Mouse (Mus musculus): ENCODE results near the gene Ptk6. TPM values are rescaled to one million over a fixed set of nuclear protein-coding genes. Genes with fewer than 3 reads are reported as not detected.

The Ptk6 gene
- polyA plus RNA-seq, 1 experiment from 2014 or later, result not detected

- H3K9ac ChIP-seq (replicated peaks), result 0 out of 2 replicates have a peak overlapping the region, but pooled peaks have one; percentile 11
- peaks cover 14% of the 10 kb centered on the region; the same call in 1 of the 2 replicates for H3K36me3 ChIP-seq
- H3K4me1 ChIP-seq, result peaks cover 13% of the 10 kb centered on the region
- ATAC-seq (ENCODE audit: low FRiP score, low read depth), result no peak
- peak overlapping the region; percentile 93; the same call in 1 of the 2 replicates for H3K27ac ChIP-seq (replicated peaks)
- H3K9me3 ChIP-seq, result no peaks in the 10 kb centered on the region
- H3K27me3 ChIP-seq, result peaks cover 8% of the 10 kb centered on the region; the same call in 1 of the 2 replicates
- 68% methylated on average over 2 of the region's 2 CpGs for WGBS
- H3K4me3 ChIP-seq, result peak overlapping the region; percentile 72
- H3K4me2 ChIP-seq (replicated peaks), result peak overlapping the region; percentile 64
Observed at GRCm38 (mm10) chr2:181188681-181189080, 13.9 kb downstream of the Ptk6 start.

GRCm38 (mm10) chr2:181187121-181188000, 15.2 kb downstream of the Ptk6 start, which contains the start of gene Ppdpf:
Gene Ppdpf (plus strand): TSS chr2:181187247.
- no peaks in the 10 kb centered on the region for H3K9me3 ChIP-seq
- peak within 1 kb of the TSS; percentile 64 for H3K4me2 ChIP-seq (replicated peaks)
- H3K4me1 ChIP-seq, result peaks cover 13% of the 10 kb centered on the region
- H3K4me3 ChIP-seq, result peak within 1 kb of the TSS; percentile 72
- H3K27ac ChIP-seq (replicated peaks), result peak within 1 kb of the TSS; percentile 93
- peak within 1 kb of the TSS; percentile 93 for H3K9ac ChIP-seq (replicated peaks)
- peaks cover 14% of the 10 kb centered on the region; the same call in 1 of the 2 replicates for H3K36me3 ChIP-seq
- WGBS, result under 1% methylated on average over 56 of the region's 64 CpGs
- H3K27me3 ChIP-seq, result peaks cover 8% of the 10 kb centered on the region; the same call in 1 of the 2 replicates
- peak; percentile 91 for ATAC-seq (ENCODE audit: low FRiP score, low read depth)

- Histone ChIP-seq H3K4me2 (replicated peaks) (peak overlapping the region; percentile 64), H3K36me3 (peaks cover 14% of the 10 kb centered on the region; the same call in 1 of the 2 replicates), H3K27me3 (peaks cover 8% of the 10 kb centered on the region; the same call in 1 of the 2 replicates), H3K4me1 (peaks cover 13% of the 10 kb centered on the region), H3K27ac (replicated peaks) (peak overlapping the region; percentile 93), H3K4me3 (peak overlapping the region; percentile 72), H3K9me3 (no peaks in the 10 kb centered on the region), H3K9ac (replicated peaks) (peak overlapping the region; percentile 93)
- under 1% methylated on average over 14 of the region's 14 CpGs for WGBS
- peak; percentile 73 for ATAC-seq (ENCODE audit: low FRiP score, low read depth)
Observed at GRCm38 (mm10) chr2:181186635-181187034, 16.0 kb downstream of the Ptk6 start.

GRCm38 (mm10) chr2:181180898-181181297, 21.7 kb downstream of the Ptk6 start:
- Histone ChIP-seq H3K36me3 (no peaks in the 10 kb centered on the region), H3K9ac (replicated peaks) (no peak overlapping the region), H3K4me2 (replicated peaks) (no peak overlapping the region), H3K9me3 (no peaks in the 10 kb centered on the region), H3K27ac (replicated peaks) (no peak overlapping the region), H3K4me1 (no peaks in the 10 kb centered on the region), H3K27me3 (peaks cover 8% of the 10 kb centered on the region; the same call in 1 of the 2 replicates), H3K4me3 (no peak overlapping the region)
- ATAC-seq (ENCODE audit: low FRiP score, low read depth), result no peak
- 79% methylated on average over 6 of the region's 6 CpGs for WGBS

GRCm38 (mm10) chr2:181178471-181178870, 24.1 kb downstream of the Ptk6 start:
- H3K9ac ChIP-seq (replicated peaks), result no peak overlapping the region
- H3K9me3 ChIP-seq, result no peaks in the 10 kb centered on the region
- no peak overlapping the region for H3K4me3 ChIP-seq
- no peaks in the 10 kb centered on the region for H3K36me3 ChIP-seq
- no peak overlapping the region for H3K4me2 ChIP-seq (replicated peaks)
- no peak for ATAC-seq (ENCODE audit: low FRiP score, low read depth)
- no peaks in the 10 kb centered on the region for H3K4me1 ChIP-seq
- 87% methylated on average over 5 of the region's 5 CpGs for WGBS
- no peak overlapping the region for H3K27ac ChIP-seq (replicated peaks)
- no peaks in the 10 kb centered on the region for H3K27me3 ChIP-seq

GRCm38 (mm10) chr2:181178015-181178414, 24.6 kb downstream of the Ptk6 start:
- Histone ChIP-seq H3K27ac (replicated peaks) (no peak overlapping the region), H3K27me3 (no peaks in the 10 kb centered on the region), H3K36me3 (no peaks in the 10 kb centered on the region), H3K9ac (replicated peaks) (no peak overlapping the region), H3K4me3 (no peak overlapping the region), H3K4me2 (replicated peaks) (no peak overlapping the region), H3K4me1 (no peaks in the 10 kb centered on the region), H3K9me3 (no peaks in the 10 kb centered on the region)
- ATAC-seq (ENCODE audit: low FRiP score, low read depth), result no peak
- WGBS, result 79% methylated on average over 3 of the region's 3 CpGs

GRCm38 (mm10) chr2:181174646-181175045, 27.9 kb downstream of the Ptk6 start:
- no peak for ATAC-seq (ENCODE audit: low FRiP score, low read depth)
- no peak overlapping the region for H3K27ac ChIP-seq (replicated peaks)
- H3K4me2 ChIP-seq (replicated peaks), result no peak overlapping the region
- no peaks in the 10 kb centered on the region for H3K4me1 ChIP-seq
- 93% methylated on average over 3 of the region's 3 CpGs for WGBS
- H3K9me3 ChIP-seq, result no peaks in the 10 kb centered on the region
- H3K4me3 ChIP-seq, result no peak overlapping the region
- no peak overlapping the region for H3K9ac ChIP-seq (replicated peaks)
- no peaks in the 10 kb centered on the region for H3K27me3 ChIP-seq
- H3K36me3 ChIP-seq, result no peaks in the 10 kb centered on the region

- Histone ChIP-seq H3K27me3 (no peaks in the 10 kb centered on the region; the same call in 1 of the 2 replicates), H3K4me1 (no peaks in the 10 kb centered on the region), H3K9ac (replicated peaks) (no peak overlapping the region), H3K36me3 (no peaks in the 10 kb centered on the region), H3K4me3 (no peak overlapping the region), H3K4me2 (replicated peaks) (no peak overlapping the region), H3K27ac (replicated peaks) (no peak overlapping the region), H3K9me3 (no peaks in the 10 kb centered on the region)
- 91% methylated on average over 5 of the region's 5 CpGs for WGBS
- ATAC-seq (ENCODE audit: low FRiP score, low read depth), result no peak
Observed at GRCm38 (mm10) chr2:181166469-181166868, 36.1 kb downstream of the Ptk6 start.

- Histone ChIP-seq H3K4me3 (no peak overlapping the region), H3K9me3 (no peaks in the 10 kb centered on the region), H3K9ac (replicated peaks) (no peak overlapping the region), H3K27ac (replicated peaks) (no peak overlapping the region), H3K4me1 (peaks cover 29% of the 10 kb centered on the region), H3K36me3 (no peaks in the 10 kb centered on the region), H3K4me2 (replicated peaks) (no peak overlapping the region), H3K27me3 (peaks cover 24% of the 10 kb centered on the region)
- 76% methylated on average over 4 of the region's 4 CpGs for WGBS
- ATAC-seq (ENCODE audit: low FRiP score, low read depth), result no peak
Observed at GRCm38 (mm10) chr2:181160821-181161220, 41.8 kb downstream of the Ptk6 start.

GRCm38 (mm10) chr2:181159771-181160170, 42.8 kb downstream of the Ptk6 start:
- H3K27me3 ChIP-seq, result peaks cover 35% of the 10 kb centered on the region
- WGBS, result 0% methylated on average over 2 of the region's 2 CpGs
- peak overlapping the region; percentile 14; the same call in 1 of the 2 replicates for H3K4me2 ChIP-seq (replicated peaks)
- no peak overlapping the region for H3K9ac ChIP-seq (replicated peaks)
- H3K4me1 ChIP-seq, result peaks cover 30% of the 10 kb centered on the region
- H3K4me3 ChIP-seq, result no peak overlapping the region
- ATAC-seq (ENCODE audit: low FRiP score, low read depth), result peak; percentile 87
- H3K27ac ChIP-seq (replicated peaks), result peak overlapping the region; percentile 50
- no peaks in the 10 kb centered on the region for H3K36me3 ChIP-seq
- no peaks in the 10 kb centered on the region for H3K9me3 ChIP-seq

- H3K36me3 ChIP-seq, result no peaks in the 10 kb centered on the region
- peaks cover 38% of the 10 kb centered on the region for H3K27me3 ChIP-seq
- WGBS, result 59% methylated on average over 7 of the region's 7 CpGs
- H3K9ac ChIP-seq (replicated peaks), result no peak overlapping the region
- no peak for ATAC-seq (ENCODE audit: low FRiP score, low read depth)
- H3K9me3 ChIP-seq, result no peaks in the 10 kb centered on the region
- H3K27ac ChIP-seq (replicated peaks), result peak overlapping the region; percentile 50
- H3K4me2 ChIP-seq (replicated peaks), result no peak overlapping the region
- H3K4me1 ChIP-seq, result peaks cover 30% of the 10 kb centered on the region
- H3K4me3 ChIP-seq, result no peak overlapping the region
Observed at GRCm38 (mm10) chr2:181159091-181159514, 43.5 kb downstream of the Ptk6 start.

GRCm38 (mm10) chr2:181158471-181158870, 44.1 kb downstream of the Ptk6 start:
- Histone ChIP-seq H3K9me3 (no peaks in the 10 kb centered on the region), H3K4me1 (peaks cover 30% of the 10 kb centered on the region), H3K4me3 (no peak overlapping the region), H3K27ac (replicated peaks) (no peak overlapping the region), H3K36me3 (no peaks in the 10 kb centered on the region), H3K9ac (replicated peaks) (no peak overlapping the region), H3K27me3 (peaks cover 38% of the 10 kb centered on the region), H3K4me2 (replicated peaks) (no peak overlapping the region)
- 83% methylated on average over 2 of the region's 2 CpGs for WGBS
- no peak for ATAC-seq (ENCODE audit: low FRiP score, low read depth)

Measured in midbrain, embryonic 12.5 days (tissue).